Mouse (Mus musculus): ENCODE results near the gene Syde2.
"Not testable (repeated sequence)": the region's sequence is repeated elsewhere in the genome, so short reads cannot be mapped to it uniquely, and the experiment has no call there.

Syde2 gene

DNA sequence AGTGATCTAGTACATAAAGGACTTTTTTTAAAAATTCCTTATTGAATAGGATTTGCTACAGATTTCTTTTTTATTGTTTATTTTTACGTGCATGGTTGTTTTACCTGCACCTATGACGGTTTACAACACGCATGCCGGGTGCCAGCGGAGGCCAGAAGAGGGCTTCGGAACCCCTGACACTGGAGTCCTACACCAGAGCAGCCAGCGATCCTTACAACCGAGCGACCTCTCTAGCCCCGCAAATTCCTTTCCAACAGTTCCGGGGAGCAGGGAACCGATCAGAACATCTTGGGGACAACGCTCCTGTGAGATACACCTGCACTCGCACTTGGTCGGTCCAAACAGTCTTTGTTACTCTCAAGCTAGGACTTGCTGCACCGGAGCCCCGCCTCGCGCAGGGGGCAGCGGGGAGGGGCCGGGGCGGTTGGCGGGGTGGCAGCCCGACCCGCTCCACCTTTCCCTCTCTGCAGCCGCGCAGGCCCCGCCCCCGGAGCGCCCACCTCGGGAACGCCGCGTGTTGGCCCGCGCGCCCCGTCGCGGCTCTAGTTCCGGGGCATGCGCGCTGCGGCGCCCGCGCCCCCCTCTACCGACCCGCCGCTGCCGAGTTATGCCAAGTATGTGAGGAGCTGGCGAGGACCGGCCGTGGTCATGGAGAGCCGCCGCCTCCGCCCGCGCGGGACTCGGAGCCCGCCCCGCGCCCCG, at the start of gene Syde2:
TSS of gene Syde2 (plus strand) at position 603 of the 702 bp plus-strand sequence.
- DNase-seq: peak; percentile 47

DNA sequence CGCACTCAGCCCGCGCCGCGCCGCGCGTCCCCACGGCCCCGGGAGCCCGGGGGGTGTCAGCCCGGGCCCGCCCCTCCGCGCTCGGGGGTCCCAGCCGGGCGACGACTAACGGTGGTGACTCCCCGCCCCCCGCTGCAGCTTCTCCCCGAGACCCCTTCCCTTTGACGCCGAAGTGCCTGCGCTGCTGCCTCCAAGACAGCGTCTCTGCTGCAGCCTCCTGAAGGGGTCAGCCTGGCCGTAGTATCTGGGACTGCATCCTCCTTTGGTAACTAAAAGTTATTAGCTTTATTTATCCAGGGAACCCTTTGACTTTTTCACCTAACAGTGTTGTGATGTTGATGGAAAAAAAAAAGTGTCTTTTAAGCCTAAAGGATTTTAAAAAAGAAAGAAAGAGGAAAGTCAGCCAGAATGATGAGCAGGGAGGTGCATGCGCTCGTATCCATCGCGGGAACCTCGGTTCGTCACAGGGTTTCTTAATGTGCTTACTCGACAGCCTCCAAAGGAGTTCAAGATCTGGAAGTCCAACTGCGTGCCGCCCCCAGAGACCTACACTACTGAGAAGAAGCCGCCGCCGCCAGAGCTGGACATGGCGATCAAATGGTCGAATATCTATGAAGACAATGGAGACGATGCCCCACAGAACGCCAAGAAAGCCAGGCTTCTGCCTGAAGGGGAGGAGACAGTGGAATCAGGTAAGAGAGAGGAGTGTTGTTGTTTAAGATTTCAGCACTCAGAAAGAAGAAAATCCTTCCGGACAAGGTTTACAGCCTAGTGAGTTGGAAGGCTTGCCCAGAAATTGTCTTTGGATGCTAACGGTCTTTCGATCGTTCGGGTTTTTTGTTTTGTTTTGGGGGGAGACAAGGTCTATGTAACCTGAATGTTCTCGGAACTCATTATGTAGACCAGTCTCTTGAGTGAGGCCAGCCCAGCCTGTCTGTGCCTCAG, 49.0 kb upstream of the Syde2 start:
- no peak for DNase-seq

DNA sequence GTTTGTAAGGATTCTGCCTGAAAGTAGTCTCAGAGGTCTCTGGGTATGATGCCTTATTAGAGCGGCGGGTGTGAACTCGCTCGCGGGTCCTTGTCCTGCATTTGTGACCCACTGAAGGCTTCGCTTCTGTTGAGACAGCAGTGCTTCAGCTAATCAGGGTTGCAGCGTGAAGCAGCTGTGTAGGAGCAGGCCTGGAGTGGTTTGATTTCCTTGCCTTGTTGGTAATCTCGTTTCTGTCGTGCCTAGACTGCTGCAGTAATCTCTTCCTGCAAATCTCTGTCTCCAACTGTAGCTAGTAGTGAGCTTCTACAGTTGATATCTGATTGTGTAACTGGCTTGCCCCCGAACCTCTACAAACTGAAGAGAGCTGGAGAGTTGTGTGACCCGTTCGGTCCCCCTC, 48.3 kb upstream of the Syde2 start:
- no peak for DNase-seq

DNA sequence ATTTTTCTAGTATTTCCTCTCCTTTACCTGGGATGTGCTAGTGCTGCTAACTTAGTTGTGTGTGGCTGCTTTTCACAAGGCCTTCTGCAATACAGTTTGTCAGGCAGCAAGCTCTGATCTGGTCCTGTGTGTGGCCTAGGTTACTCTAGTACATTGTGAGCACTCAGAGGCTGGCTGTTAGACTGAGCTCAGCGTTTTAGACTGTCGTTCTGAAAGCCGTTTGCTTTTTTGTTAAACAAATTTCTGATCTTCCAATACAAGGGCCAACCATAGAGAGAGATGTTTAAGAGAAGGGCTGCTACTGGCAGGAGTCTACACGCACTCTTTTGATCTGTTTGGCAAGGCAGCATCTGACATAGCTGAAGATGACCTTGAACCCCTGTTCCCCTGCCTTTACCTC, 47.7 kb upstream of the Syde2 start:
- no peak for DNase-seq

DNA sequence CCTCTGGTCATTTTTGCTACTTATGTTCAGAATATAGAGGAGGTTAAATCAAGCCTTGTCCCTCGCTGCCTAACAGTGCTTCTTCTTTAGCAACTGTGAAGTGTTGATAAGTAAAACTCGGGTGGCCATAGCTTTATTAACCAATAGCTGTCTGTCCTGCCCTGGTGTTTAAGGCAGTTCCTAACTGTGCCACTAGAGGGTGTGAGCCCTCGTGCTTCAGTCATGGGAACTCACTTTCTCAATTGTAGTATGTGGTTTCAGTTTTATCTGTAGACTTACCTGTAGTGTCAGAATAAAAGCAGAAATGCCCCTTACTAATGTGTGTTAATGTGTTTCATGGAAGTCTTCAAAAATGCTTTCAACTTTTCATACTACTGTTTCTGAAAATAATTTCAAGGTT, 45.7 kb upstream of the Syde2 start:
- peak; percentile 51 for DNase-seq

DNA sequence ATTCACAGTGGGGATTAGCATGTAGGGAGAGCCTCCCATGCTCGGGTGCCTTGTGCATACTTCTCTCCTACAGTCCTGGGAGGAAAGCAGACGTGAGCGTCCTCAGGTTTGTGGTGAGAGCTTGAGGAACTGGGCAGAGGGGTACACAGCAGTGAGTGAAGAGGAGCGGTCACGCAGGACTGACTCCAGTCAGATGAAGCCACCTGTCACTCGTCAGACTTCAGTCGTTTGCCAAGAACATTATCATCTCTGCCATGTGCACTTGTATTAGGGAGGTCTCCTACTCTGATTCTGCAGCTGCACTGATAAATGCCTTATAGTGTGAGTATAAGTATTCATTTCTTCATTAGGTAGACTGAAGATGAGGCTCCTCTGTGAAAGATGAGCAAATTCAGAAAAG, 43.3 kb upstream of the Syde2 start:
- DNase-seq: no peak

DNA sequence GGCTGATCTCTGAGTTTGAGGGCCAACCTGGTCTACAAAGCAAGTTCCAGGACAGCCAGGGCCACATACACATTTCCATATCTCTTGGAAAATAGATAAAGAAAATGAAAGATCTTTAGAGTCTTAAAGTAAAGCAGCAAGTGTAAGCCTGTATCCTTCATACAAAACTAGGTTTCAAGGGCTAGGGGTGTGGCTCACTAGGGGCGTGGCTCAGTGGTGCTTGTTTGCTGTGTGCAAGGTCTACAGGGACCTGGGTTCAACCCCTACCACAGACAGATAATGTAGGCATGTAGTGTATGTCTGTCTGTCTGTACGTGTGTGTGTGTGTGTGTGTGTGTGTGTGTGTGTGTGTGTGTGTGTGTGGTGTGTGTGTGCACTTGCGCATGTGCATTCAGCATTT, 41.8 kb upstream of the Syde2 start:
- no peak for DNase-seq

DNA sequence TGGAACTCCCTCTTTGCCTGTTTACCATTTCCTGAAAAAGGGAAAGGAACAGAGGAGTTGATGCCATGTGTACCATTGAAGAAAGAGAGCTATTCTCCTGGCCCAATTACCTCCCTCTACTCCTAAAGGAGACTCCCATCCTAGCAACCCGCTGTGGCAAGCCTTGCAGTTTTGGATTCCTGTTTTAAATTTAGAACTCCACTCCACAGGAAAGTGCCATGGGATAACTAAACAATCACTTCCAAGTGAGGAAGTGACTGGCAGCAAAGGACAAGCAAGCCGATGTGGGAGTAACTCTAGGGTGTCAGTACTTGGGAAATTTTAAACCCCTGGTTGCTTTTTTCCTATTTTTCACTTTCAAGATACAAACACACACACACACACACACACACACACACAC, 41.0 kb upstream of the Syde2 start:
- no peak for DNase-seq

DNA sequence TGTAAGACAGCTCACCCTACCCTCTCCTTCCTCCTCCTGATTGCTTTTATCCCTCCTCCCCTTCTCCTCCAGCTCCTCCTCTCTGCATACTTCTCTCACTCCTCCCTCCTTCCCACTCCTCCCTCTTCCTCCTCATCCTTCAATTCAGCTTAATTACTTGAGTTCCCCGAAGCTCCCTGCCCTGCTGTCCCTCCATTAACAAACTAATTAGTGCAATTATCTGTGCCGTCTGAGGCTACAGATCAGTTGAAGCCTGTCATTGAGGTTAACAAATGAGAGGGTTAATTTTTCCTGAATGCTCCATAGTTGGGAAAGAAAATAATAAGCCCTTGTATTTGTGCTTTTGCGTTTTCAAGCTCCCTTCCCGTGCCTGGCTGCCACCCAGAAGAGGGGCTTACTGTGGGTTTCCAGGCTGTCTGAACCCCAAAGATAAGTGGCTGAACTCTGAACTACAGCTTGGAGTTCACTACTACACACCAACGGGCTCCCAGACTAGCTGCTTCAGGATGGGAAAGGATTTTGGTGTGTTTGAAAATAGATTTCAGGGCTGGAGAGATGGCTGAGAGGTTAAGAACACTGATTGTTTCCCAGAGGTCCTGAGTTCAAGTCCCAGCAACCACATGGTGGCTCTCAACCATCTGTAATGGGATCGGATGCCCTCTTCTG, 40.0 kb upstream of the Syde2 start:
- no peak for DNase-seq

DNA sequence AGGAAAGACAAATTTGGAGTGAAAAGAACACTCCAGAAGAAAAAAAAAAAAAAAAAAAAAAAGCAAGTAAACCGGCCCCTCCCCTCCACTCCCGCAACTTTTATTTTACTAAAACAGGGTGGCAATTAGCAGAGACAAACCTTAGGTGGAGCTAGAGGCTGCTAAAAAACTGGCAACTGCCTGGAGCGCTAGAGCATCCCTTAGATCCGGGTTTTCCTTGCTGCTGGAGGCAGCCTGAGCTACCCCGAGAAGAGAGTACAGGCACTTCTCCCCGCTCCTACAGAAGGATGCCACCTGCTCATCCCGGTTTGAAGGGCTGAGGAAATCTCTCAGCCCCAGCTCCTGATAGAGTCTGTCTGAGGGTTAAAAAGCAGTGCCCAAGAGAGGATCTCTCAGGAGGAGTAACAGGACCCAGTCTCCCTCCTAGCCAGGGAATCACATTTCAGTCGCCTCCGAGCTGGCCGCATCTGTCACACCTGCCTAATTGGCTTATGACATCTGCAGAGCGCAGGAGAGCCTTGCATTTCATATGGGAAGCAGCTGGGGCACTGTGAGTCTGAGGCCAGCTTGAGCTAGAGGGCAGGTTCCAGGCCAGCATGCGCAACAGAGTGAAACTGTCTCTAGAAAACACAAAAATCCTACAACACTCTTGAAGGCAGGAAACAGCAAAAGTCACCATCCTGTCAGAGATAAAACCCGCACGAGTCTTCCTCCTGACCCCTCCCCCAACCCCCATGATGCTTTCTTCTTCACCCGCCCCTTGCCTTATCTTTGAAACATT, 37.4 kb upstream of the Syde2 start:
- peak; percentile 75 for DNase-seq

DNA sequence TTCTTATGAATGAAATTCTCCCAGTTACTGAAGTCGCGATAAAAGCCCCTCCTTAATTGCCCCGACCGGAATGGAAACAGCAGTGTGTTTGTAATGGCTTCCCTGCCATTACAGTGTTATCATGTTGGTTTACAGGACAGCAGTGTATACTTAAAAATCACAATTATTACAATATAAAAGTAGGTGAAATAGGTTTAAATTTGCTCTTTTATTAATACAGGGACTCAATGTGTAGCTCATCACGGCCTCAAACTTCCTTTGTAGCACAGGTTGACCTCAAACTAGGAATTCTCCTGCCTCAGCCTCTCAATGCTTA, 36.9 kb upstream of the Syde2 start:
- no peak for DNase-seq

DNA sequence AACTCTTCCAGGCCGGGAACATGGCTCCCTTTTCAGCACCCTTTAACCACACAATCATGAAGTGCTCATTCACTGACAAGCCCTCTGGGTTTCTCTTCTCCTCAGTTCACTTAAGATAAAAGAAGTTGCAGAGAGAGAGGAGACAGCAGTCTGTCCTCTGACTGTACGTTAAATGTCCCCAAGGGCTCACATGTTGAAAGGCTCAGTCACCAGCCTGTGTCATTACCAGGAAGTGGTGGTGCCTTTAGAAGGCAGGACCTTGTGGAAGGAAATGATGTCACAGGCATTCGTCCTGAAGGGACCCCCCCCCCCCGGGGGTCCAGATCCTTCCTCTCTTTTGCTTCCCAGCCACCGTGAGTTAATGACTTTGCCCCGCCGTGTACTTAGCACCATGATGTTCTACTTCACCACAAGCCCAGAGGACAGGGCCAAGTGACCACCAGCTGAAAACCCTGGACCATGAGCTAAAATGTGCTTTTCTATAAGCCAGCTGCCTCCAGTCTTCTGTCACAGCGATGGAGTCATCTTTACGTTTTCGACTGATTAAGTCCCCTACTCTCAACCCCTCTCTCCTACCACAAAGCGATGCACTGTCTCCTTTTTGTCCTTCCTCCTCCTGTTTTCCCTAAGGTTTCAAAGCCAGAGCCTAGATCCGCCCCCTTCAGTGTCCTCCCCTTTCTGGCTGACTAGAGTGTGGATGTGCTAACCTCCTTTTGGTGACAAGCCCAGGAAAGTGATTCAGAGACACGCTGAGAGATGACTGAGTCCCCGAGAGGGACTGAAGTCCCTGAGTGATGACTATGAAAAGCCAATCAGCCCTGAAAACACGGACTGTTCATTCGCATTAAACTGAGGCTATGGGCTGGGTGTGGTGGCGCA, 36.1 kb upstream of the Syde2 start:
- no peak for DNase-seq

DNA sequence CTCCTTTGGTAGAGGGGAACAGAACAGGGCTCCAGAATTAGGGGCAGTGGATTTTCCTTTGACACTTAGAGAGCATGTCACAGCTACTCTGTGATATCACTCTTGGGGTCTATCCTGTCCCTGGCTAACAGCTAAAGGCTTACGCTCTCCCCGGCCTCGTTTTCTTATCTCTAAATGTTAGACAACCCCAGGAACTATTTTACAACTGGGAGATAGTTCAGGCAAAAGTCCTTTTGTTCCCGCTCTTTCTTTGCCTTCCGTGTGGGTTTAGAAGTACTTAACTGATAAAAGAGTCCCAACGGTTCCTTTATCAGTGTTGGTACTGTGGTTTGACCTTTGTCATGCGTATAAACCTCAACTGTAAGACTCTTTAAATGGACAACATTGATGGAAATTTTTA, 34.7 kb upstream of the Syde2 start:
- no peak for DNase-seq

DNA sequence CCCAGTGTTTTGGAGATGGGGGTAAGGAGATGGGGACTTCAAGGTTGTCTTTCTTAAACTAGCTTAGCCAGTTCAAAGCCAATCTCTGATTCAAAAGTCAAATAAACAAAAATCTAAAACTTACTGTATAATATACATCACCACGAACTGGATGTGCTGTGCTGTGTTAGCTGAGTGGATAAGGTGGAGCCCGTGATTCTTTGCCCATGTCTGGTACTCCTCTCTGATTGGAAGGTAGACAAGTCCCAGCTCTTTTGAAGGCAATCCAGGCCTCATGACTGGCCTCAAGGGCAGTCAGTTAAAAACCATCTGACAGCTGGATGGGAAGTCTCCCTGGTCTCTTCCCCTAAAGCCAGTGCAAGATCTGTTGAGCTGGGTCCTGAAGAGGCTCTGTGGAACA, 34.3 kb upstream of the Syde2 start:
- no peak for DNase-seq

DNA sequence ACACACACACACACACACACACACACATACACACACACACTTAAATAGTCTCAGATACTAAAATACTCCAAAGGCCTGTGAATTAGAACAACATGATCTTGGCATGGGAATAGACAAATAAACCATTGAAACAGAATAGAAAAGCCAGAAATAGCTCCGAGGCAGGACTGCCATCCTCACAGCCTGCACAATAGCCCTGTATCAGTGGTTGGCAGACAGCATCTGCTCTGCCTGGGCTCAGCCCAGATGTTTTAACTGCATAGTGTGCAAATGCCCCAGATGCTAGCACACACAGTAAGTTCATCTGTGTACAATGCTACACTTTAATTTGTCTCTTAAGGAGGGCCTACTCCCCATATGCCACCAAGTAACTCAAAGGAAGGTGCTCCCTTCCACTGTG, 27.8 kb upstream of the Syde2 start:
- DNase-seq: no peak

DNA sequence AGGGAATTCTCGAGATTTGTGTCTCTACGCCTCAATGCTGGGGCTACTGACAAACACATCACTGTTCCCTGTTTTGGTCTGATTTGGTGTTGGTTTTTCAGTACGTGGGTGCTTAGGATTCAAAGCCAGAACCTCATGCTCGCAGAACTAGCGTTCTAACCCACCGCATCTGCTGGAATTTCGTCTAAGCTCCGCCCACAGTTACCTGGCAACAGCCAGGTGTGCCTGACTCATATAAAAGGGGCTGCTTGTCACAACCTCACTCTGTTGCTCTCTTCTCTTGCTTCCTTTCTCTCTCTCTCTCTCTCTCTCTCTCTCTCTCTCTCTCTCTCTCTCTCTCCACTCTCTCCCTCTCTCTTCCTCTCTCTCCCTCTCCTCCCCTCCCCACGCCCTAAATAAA, 25.3 kb upstream of the Syde2 start:
- no peak for DNase-seq

DNA sequence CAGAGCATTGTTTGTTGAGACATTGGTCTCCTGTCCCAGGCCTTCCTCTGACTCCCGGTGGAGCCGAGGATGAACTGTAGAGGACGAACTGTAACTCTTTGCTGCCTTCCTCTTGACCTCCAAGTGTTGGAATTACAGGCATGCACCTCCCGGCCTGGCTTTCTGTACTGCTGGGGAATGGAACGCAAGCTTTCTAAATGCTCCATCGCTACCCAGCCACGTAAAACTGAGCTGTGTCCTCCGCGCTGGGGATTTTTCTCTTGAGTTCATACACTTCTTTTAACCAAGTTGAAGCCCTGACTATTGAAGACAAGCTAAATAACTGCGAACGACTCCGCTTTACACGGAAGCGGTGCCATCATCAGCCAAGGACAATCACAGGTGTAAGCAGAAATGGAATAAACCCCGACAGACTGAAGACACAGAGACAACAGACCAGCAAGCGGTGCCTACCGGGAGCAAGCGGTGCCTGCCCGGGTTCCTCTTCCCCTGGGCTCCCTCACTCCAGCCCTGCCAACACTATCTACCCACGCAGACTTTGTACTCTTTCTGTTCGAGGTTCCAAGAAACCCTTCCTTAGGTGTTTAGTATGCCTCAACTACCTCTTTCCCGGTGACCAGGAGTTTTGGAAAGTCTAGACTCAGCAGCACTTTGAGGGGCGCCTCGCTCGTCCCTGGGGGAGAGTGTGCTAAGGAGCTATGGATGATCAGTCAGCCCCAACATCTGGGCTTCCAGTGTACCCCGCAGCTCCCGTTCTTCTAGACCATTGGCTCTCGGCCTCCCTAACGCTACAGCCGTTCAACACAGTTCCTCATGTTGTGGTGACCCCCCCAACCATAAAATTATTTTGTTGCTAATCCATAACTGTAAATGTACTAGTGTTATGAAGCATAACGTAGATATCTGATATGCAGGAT, 24.3 kb upstream of the Syde2 start:
- DNase-seq: no peak

DNA sequence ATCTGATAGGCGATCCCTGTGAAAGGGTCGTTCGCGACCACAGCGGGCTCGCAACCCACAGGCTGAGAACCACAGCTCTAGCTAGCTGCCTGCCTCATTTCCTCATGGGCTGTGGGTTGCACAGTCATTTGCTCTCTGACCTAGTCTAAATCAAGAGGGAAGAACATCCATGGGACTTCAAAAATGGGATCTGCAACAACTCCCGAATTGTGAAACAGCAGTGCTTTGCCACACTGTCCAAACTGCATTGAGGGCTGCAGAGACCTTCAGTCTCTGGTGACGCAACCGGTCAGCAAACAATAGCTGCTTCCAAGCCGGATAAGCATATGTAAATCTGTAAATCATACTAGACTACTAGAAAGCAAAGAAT, 23.7 kb upstream of the Syde2 start:
- no peak for DNase-seq

DNA sequence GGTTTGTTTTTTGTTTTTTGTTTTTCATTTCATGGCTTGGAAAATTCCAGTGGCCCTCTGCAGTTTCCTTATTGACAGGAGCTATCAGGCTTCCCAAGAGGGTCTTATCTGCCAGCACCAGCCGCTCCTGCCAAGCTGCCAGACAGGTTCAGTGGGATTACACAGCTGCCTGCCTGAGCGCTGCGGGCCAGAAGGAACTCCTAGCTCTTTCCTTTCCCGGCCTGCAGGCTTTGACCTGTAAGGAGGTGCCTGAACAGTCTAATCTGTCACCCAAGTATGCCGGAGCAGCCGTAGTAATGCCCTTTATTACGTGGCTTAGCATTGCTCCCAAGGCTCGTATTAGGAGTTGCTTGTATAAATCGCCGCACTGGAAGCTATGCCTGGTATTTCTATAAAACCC, 23.2 kb upstream of the Syde2 start:
- DNase-seq: no peak

DNA sequence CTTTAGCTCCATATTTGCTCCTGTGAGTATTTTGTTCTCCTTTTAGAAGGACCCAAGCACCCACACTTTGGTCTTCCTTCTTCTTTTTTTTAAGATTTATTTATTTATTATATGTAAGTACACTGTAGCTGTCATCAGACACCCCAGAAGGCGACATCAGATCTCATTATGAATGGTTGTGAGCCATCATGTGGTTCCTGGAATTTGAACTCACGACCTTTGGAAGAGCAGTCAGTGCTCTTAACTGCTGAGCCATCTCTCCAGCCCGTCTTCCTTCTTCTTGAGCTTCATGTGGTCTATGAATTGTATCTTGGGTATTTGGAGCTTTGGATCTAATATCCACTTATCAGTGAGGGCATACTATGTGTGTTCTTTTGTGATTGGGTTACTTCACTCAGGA, 22.1 kb upstream of the Syde2 start:
- not testable (repeated sequence) for DNase-seq

DNA sequence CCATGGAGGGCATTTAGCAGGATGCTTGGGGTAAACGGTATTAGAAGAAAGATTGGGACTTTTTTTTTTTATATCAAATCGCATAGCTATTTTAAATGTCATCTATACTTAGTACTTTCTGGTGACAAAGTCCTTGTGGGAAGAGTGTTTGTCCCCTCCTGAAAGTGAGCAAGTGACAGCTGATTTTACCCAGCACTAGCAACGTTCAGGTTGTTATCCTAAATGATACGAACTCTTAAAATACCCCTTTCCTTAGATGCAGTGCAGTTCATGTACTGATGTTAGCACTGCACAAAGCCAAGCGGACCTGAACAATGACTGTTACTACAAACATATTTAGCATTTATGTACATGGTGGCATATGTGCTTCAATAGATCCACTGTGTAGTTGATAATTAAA, 20.9 kb upstream of the Syde2 start:
- no peak for DNase-seq

Data from right cerebral cortex, adult 18-20 months (tissue).